8 mouse cellular contexts compared by ENCODE assay signal in the genomic region with DNA sequence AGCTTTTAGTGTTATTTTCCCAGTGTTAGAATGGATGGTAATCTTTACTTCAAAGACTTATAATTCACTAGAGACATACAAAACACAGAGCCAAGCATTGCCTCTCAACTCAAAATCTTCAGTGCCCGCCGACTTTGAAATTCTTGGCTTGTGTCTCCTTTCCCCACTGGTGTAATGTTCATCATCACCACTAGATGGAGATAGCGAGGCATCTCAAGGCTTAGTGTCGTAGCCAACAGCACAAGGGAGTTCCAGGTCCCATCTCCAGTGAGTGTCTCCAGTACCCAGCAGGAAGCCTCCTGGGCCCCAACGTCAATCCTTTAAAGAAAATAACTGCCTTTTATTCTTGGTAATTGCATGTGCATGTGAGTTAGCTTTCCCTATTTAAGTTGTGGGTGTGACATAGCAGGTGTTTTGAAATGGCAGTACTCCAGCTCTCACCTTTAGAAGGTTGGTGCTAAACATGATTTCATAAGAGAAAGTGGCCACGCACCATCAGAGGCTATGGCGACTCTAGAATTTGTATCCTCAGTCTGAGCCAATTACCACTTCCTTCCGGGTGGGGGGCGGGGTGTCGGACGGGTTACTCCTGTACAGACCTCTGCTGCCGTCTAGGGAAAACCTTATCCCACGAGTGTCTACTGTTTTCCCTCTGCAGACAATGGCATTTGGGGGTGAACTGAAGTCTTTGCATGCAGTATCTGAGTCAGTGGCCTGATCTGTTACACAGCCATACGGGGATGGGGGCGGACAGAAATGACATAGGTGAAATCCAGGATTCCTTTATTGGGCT.
DNase-seq lines count a peak whose midpoint lies in the region; ATAC-seq and TF ChIP-seq lines count a peak whose summit lies in the region.

No protein-coding gene starts in this region.

- H3K36me3 ChIP-seq in neural tube, embryonic 15.5 days: no peaks in the 10 kb centered on the region
- H3K36me3 ChIP-seq in intestine, embryonic 15.5 days: no peaks in the 10 kb centered on the region
- H3K36me3 ChIP-seq in midbrain, embryonic 12.5 days: no peaks in the 10 kb centered on the region
- no peaks in the 10 kb centered on the region for H3K36me3 ChIP-seq in spleen, adult 2 months (ENCODE audit: control insufficient read depth, insufficient read depth, low read length)

- no peaks in the 10 kb centered on the region for H3K9me3 ChIP-seq in neural tube, embryonic 15.5 days (replicated peaks)
- H3K9me3 ChIP-seq in intestine, embryonic 15.5 days: no peaks in the 10 kb centered on the region
- H3K9me3 ChIP-seq in midbrain, embryonic 12.5 days: no peaks in the 10 kb centered on the region

- no peak overlapping the region for H3K4me2 ChIP-seq in neural tube, embryonic 15.5 days
- no peak overlapping the region; the same call in 1 of the 2 replicates for H3K4me2 ChIP-seq in intestine, embryonic 15.5 days (replicated peaks)
- no peak overlapping the region for H3K4me2 ChIP-seq in midbrain, embryonic 12.5 days (replicated peaks)

- H3K27me3 ChIP-seq in neural tube, embryonic 15.5 days (replicated peaks): peaks cover 14% of the 10 kb centered on the region
- H3K27me3 ChIP-seq in intestine, embryonic 15.5 days (replicated peaks): peaks cover 19% of the 10 kb centered on the region
- peaks cover 20% of the 10 kb centered on the region for H3K27me3 ChIP-seq in midbrain, embryonic 12.5 days
- H3K27me3 ChIP-seq in spleen, adult 2 months (ENCODE audit: control insufficient read depth, insufficient read depth, low read length): no peaks in the 10 kb centered on the region

- intact Hi-C loops in gastrocnemius, adult 2 months (cut with DNase I): loop anchor here (2.0 to 10.0 kb wide), 3 partner anchors 273 to 581 kb away; no protein-coding TSS in a partner anchor
- intact Hi-C loops in left cerebral cortex, postnatal 36 days (cut with DNase I): loop anchor here (1.0 to 10.0 kb wide), 2 partner anchors 273 to 443 kb away; no protein-coding TSS in a partner anchor

- H3K4me3 ChIP-seq in neural tube, embryonic 15.5 days (replicated peaks): no peak overlapping the region
- H3K4me3 ChIP-seq in gastrocnemius, adult 2 months: no peak overlapping the region
- H3K4me3 ChIP-seq in intestine, embryonic 15.5 days (replicated peaks): no peak overlapping the region
- H3K4me3 ChIP-seq in midbrain, embryonic 12.5 days: no peak overlapping the region
- H3K4me3 ChIP-seq in spleen, adult 2 months (ENCODE audit: extremely low read depth, insufficient read depth, insufficient read length): no peak overlapping the region; the same call in 1 of the 2 replicates

- H3K27ac ChIP-seq in neural tube, embryonic 15.5 days (replicated peaks): no peak overlapping the region
- H3K27ac ChIP-seq in gastrocnemius, adult 2 months: no peak overlapping the region
- H3K27ac ChIP-seq in intestine, embryonic 15.5 days: no peak overlapping the region
- H3K27ac ChIP-seq in midbrain, embryonic 12.5 days (replicated peaks): no peak overlapping the region
- peak overlapping the region; percentile 31; the same call in 1 of the 2 replicates for H3K27ac ChIP-seq in spleen, adult 2 months (ENCODE audit: insufficient read depth, low read length)

- TF ChIP-seq CTCF in gastrocnemius, adult 2 months (IDR thresholded peaks at IDR 0.05): peak; percentile 95
- TF ChIP-seq CTCF in spleen, adult 2 months (IDR thresholded peaks at IDR 0.05; ENCODE audit: extremely low read depth, insufficient read depth, insufficient read length, insufficient replicate concordance): peak; percentile 69; the same call in 1 of the 2 replicates

- DNase-seq in neural tube, embryonic 10.5 days (ENCODE audit: extremely low spot score, low spot score): peak; percentile 64
- peak; percentile 86 to 88 for DNase-seq in cerebellum, postnatal 14 days
- DNase-seq in gastrocnemius, adult 2 months: peak; percentile 52
- DNase-seq in left cerebral cortex, postnatal 36 days (ENCODE audit: low spot score in 2 of 2): peak; percentile 26 to 62
- peak; percentile 65 to 66 for DNase-seq in spleen, adult 2 months (ENCODE audit: low read depth in 1 of 2, low spot score in 2 of 2)

- no peak overlapping the region for H3K9ac ChIP-seq in neural tube, embryonic 15.5 days (replicated peaks)
- H3K9ac ChIP-seq in intestine, embryonic 15.5 days: no peak overlapping the region
- no peak overlapping the region for H3K9ac ChIP-seq in midbrain, embryonic 12.5 days (replicated peaks)

- H3K4me1 ChIP-seq in neural tube, embryonic 15.5 days: peaks cover 17% of the 10 kb centered on the region
- H3K4me1 ChIP-seq in intestine, embryonic 15.5 days (replicated peaks): no peaks in the 10 kb centered on the region
- H3K4me1 ChIP-seq in midbrain, embryonic 12.5 days: peaks cover 5% of the 10 kb centered on the region; the same call in 1 of the 2 replicates
- H3K4me1 ChIP-seq in spleen, adult 2 months (ENCODE audit: control insufficient read depth, insufficient read depth, insufficient read length): no peaks in the 10 kb centered on the region

- no peak for TF ChIP-seq POLR2A in spleen, adult 2 months (IDR thresholded peaks at IDR 0.05; ENCODE audit: low read depth, low read length)

- no peak for ATAC-seq in neural tube, embryonic 15.5 days (ENCODE audit: low FRiP score)
- peak; percentile 28 for ATAC-seq in intestine, embryonic 15.5 days
- peak; percentile 21 for ATAC-seq in midbrain, embryonic 12.5 days (ENCODE audit: low FRiP score, low read depth)

- WGBS in neural tube, embryonic 15.5 days: 42% methylated on average over 15 of the region's 15 CpGs
- 34% methylated on average over 15 of the region's 15 CpGs for WGBS in intestine, embryonic 15.5 days
- WGBS in midbrain, embryonic 12.5 days: 43% methylated on average over 15 of the region's 15 CpGs
- WGBS in spleen, adult 2 months: 10% methylated on average over 15 of the region's 15 CpGs
